Mouse (Mus musculus) forebrain, embryonic 13.5 days (tissue): ENCODE measurements around the gene Atp13a1. TPM values are rescaled to one million over a fixed set of nuclear protein-coding genes. Genes with fewer than 3 reads are reported as not detected.

Experiments
- polyA plus RNA-seq: library from polyadenylated mRNA; unstranded; fragments of >200 nt; fragmentation: Nextera tagmentation; extraction: Ambion mirVana; gene quantifications from 2 replicates; pipeline ENCODE4 v1.2.1, GENCODE M21; 2015

Gene Atp13a1
- polyA plus RNA-seq, 1 experiment from 2014 or later: 41.7 TPM

Other genes with a start within 250 kb of the Atp13a1 start
- 42.9 and 44.8 TPM in 2 replicates for gene Zfp868, start 165.6 kb upstream of the Atp13a1 start, polyA plus RNA-seq
- gene Zfp964, start 136.7 kb upstream of the Atp13a1 start, polyA plus RNA-seq: 1.9 TPM in 2 replicates
- gene Zfp869, start 80.4 kb upstream of the Atp13a1 start, polyA plus RNA-seq: 27.9 and 34.9 TPM in 2 replicates
- 7.2 and 8.8 TPM in 2 replicates for gene Zfp963, start 41.2 kb upstream of the Atp13a1 start, polyA plus RNA-seq
- gene Gm20422, start 16.3 kb upstream of the Atp13a1 start, polyA plus RNA-seq: 0.28 and 0.81 TPM in 2 replicates
- gene Zfp866, start within 50 bp of the Atp13a1 start, polyA plus RNA-seq: 43.0 and 45.4 TPM in 2 replicates
- 24.0 and 28.6 TPM in 2 replicates for gene Gmip, start 17.5 kb downstream of the Atp13a1 start, polyA plus RNA-seq
- 0.88 and 0.89 TPM in 2 replicates for gene Lpar2, start 31.3 kb downstream of the Atp13a1 start, polyA plus RNA-seq
- 63.5 and 67.7 TPM in 2 replicates for gene Pbx4, start 41.3 kb downstream of the Atp13a1 start, polyA plus RNA-seq
- gene Cilp2, start 96.5 kb downstream of the Atp13a1 start, polyA plus RNA-seq: 1.1 and 1.3 TPM in 2 replicates
- 2.5 and 3.4 TPM in 2 replicates for gene Tssk6, start 111.0 kb downstream of the Atp13a1 start, polyA plus RNA-seq
- gene Ndufa13, start 111.4 kb downstream of the Atp13a1 start, polyA plus RNA-seq: 172 and 183 TPM in 2 replicates
- 7.2 and 7.9 TPM in 2 replicates for gene Yjefn3, start 111.5 kb downstream of the Atp13a1 start, polyA plus RNA-seq
- gene Gatad2a, start 205.2 kb downstream of the Atp13a1 start, polyA plus RNA-seq: 29.5 and 31.7 TPM in 2 replicates